ENCODE assay signal across 27 mouse cellular contexts in genomic region chr1:83342726-83343250, GRCm38 (mm10).
A peak's percentile ranks its signal among the peaks of the same experiment; 100 is the strongest.
DNase-seq lines count a peak whose midpoint lies in the region; ATAC-seq and TF ChIP-seq lines count a peak whose summit lies in the region.
"Had no signal": no experiment of that assay in that cellular context is flagged by ENCODE, and none has a peak within 500 bp of the region (broad histone marks: within the 10 kb centered on the region; RNA-seq: fewer than 3 reads in every experiment).

No protein-coding gene starts in this region.

- 0 out of 2 replicates have a peak, but pooled peaks have one; percentile 34 for ATAC-seq in midbrain, embryonic 13.5 days
- ATAC-seq in midbrain, embryonic 16.5 days = no peak
- ATAC-seq in midbrain, postnatal 0 days (ENCODE audit: low FRiP score) = no peak
- ATAC-seq: forebrain, embryonic 15.5 days; hindbrain, postnatal 0 days; inflammation-experienced regulatory T-cells, adult 6 months had no signal

- H3K9me3 ChIP-seq in midbrain, embryonic 13.5 days = no peaks in the 10 kb centered on the region
- H3K9me3 ChIP-seq in midbrain, embryonic 16.5 days (replicated peaks; ENCODE audit: control insufficient read depth, low read length, poor library complexity, severe bottlenecking) = no peaks in the 10 kb centered on the region
- H3K9me3 ChIP-seq in midbrain, postnatal 0 days (ENCODE audit: low read length) = no peaks in the 10 kb centered on the region
- H3K9me3 ChIP-seq: embryonic facial prominence, embryonic 12.5 days; embryonic facial prominence, embryonic 15.5 days; forebrain, embryonic 15.5 days; G1E; heart, embryonic 10.5 days; heart, embryonic 13.5 days had no signal

- H3K4me2 ChIP-seq in midbrain, embryonic 13.5 days (replicated peaks) = no peak overlapping the region
- no peak overlapping the region for H3K4me2 ChIP-seq in midbrain, embryonic 16.5 days (ENCODE audit: low read length)
- no peak overlapping the region for H3K4me2 ChIP-seq in midbrain, postnatal 0 days (ENCODE audit: low read depth, low read length, poor library complexity, severe bottlenecking)
- H3K4me2 ChIP-seq: embryonic facial prominence, embryonic 12.5 days; embryonic facial prominence, embryonic 15.5 days; forebrain, embryonic 15.5 days; heart, embryonic 13.5 days; hindbrain, embryonic 14.5 days had no signal

- H3K9ac ChIP-seq in midbrain, embryonic 13.5 days (replicated peaks) = no peak overlapping the region
- H3K9ac ChIP-seq in midbrain, embryonic 16.5 days (ENCODE audit: low read depth, low read length) = no peak overlapping the region
- no peak overlapping the region for H3K9ac ChIP-seq in midbrain, postnatal 0 days (replicated peaks; ENCODE audit: low read length, poor library complexity, severe bottlenecking)
- H3K9ac ChIP-seq: embryonic facial prominence, embryonic 12.5 days; embryonic facial prominence, embryonic 15.5 days; forebrain, embryonic 15.5 days; heart, embryonic 13.5 days; hindbrain, embryonic 14.5 days had no signal

- no peaks in the 10 kb centered on the region for H3K27me3 ChIP-seq in midbrain, embryonic 13.5 days
- H3K27me3 ChIP-seq in midbrain, embryonic 16.5 days (ENCODE audit: control insufficient read depth, insufficient read depth, low read depth, low read length) = no peaks in the 10 kb centered on the region
- H3K27me3 ChIP-seq in midbrain, postnatal 0 days (ENCODE audit: insufficient read depth, low read length) = no peaks in the 10 kb centered on the region
- H3K27me3 ChIP-seq: CH12.LX; embryonic facial prominence, embryonic 12.5 days; embryonic facial prominence, embryonic 15.5 days; forebrain, embryonic 15.5 days; heart, embryonic 13.5 days had no signal

- H3K4me3 ChIP-seq in midbrain, embryonic 13.5 days (replicated peaks) = no peak overlapping the region
- no peak overlapping the region for H3K4me3 ChIP-seq in midbrain, embryonic 16.5 days (ENCODE audit: low read depth, low read length)
- no peak overlapping the region for H3K4me3 ChIP-seq in midbrain, postnatal 0 days (ENCODE audit: low read depth, low read length)
- H3K4me3 ChIP-seq: embryonic facial prominence, embryonic 12.5 days; embryonic facial prominence, embryonic 15.5 days; forebrain, embryonic 15.5 days; heart, adult 2 months; heart, embryonic 10.5 days; heart, embryonic 13.5 days had no signal

- TF ChIP-seq POLR2A in brain, embryonic 14.5 days (IDR thresholded peaks at IDR 0.05; ENCODE audit: borderline replicate concordance, extremely low read depth, insufficient read depth, insufficient read length, poor library complexity, severe bottlenecking) = no peak

- WGBS in midbrain, embryonic 13.5 days = 45% methylated on average over 4 of the region's 4 CpGs
- WGBS in midbrain, embryonic 16.5 days = 40% methylated on average over 4 of the region's 4 CpGs
- 42% methylated on average over 4 of the region's 4 CpGs for WGBS in midbrain, postnatal 0 days

- H3K27ac ChIP-seq in midbrain, embryonic 13.5 days = no peak overlapping the region
- no peak overlapping the region for H3K27ac ChIP-seq in midbrain, embryonic 16.5 days (ENCODE audit: low read length)
- H3K27ac ChIP-seq in midbrain, postnatal 0 days (ENCODE audit: low read depth, low read length) = no peak overlapping the region
- H3K27ac ChIP-seq: embryonic facial prominence, embryonic 12.5 days; embryonic facial prominence, embryonic 15.5 days; forebrain, embryonic 15.5 days; heart, adult 2 months; heart, embryonic 10.5 days; heart, embryonic 13.5 days; hindbrain, embryonic 14.5 days; hindbrain, postnatal 0 days had no signal

- peak; percentile 6 for DNase-seq in adrenal gland, postnatal 10 days
- DNase-seq in adrenal gland, adult 8-10 months = no peak
- peak; percentile 43 for DNase-seq in brain, embryonic 14.5 days (ENCODE audit: low read depth)
- peak; percentile 15 for DNase-seq in midbrain, postnatal 0 days (ENCODE audit: low spot score)
- DNase-seq in cerebellum, adult 11-12 months = no peak
- DNase-seq: adrenal gland, postnatal 14 days; B cell, adult 2 months; cerebellum, adult 2 months; cerebellum, adult 9-11 months; cerebellum, postnatal 25 days; gastrocnemius, postnatal 10 days; gastrocnemius, postnatal 36 days; heart, adult 2 months; heart, postnatal 14 days; heart, postnatal 4 days had no signal

- H3K4me1 ChIP-seq in midbrain, embryonic 13.5 days (replicated peaks) = no peaks in the 10 kb centered on the region
- peaks cover 5% of the 10 kb centered on the region; the same call in 1 of the 2 replicates for H3K4me1 ChIP-seq in midbrain, embryonic 16.5 days (ENCODE audit: control insufficient read depth, insufficient read depth, low read length)
- no peaks in the 10 kb centered on the region for H3K4me1 ChIP-seq in midbrain, postnatal 0 days (ENCODE audit: insufficient read depth, low read length)
- H3K4me1 ChIP-seq: embryonic facial prominence, embryonic 12.5 days; embryonic facial prominence, embryonic 15.5 days had no signal

- TF ChIP-seq CTCF in brain, embryonic 14.5 days (IDR thresholded peaks at IDR 0.05; ENCODE audit: borderline replicate concordance, extremely low read depth, insufficient read depth, insufficient read length) = no peak
- no peak for TF ChIP-seq CTCF in midbrain, postnatal 0 days (IDR thresholded peaks at IDR 0.05)

- no peaks in the 10 kb centered on the region for H3K36me3 ChIP-seq in midbrain, embryonic 13.5 days
- H3K36me3 ChIP-seq in midbrain, embryonic 16.5 days (ENCODE audit: control insufficient read depth, insufficient read depth, low read length) = no peaks in the 10 kb centered on the region
- no peaks in the 10 kb centered on the region for H3K36me3 ChIP-seq in midbrain, postnatal 0 days (ENCODE audit: insufficient read depth, low read length)
- H3K36me3 ChIP-seq: embryonic facial prominence, embryonic 12.5 days; embryonic facial prominence, embryonic 15.5 days; forebrain, embryonic 15.5 days; G1E; heart, embryonic 10.5 days; heart, embryonic 13.5 days had no signal

Comparison
In these comparisons a context has a peak if more than half of its experiments do, and no peak if none do; other contexts are left out.
1. DNase-seq: peak in adrenal gland, postnatal 10 days (single experiment), brain, embryonic 14.5 days (single experiment) and midbrain, postnatal 0 days (single experiment); none in adrenal gland, adult 8-10 months (single experiment) and cerebellum, adult 11-12 months (single experiment).